In genomic region chr14:57921428-57922131, GRCm38 (mm10) we compare ENCODE assay signal across 8 mouse cellular contexts. TPM values are rescaled to one million over a fixed set of nuclear protein-coding genes. Genes with fewer than 3 reads are reported as not detected.
DNase-seq lines count a peak whose midpoint lies in the region; ATAC-seq and TF ChIP-seq lines count a peak whose summit lies in the region.

No protein-coding gene starts in this region.

- peak overlapping the region; percentile 28; the same call in 1 of the 2 replicates for H3K4me3 ChIP-seq in ES-Bruce4 (ENCODE audit: low read depth, low read length)
- H3K4me3 ChIP-seq in forebrain, postnatal 0 days (ENCODE audit: low read depth, low read length) = no peak overlapping the region
- no peak overlapping the region for H3K4me3 ChIP-seq in intestine, embryonic 14.5 days (ENCODE audit: low read depth, low read length)
- H3K4me3 ChIP-seq in thymus, adult 2 months (ENCODE audit: control insufficient read depth, insufficient read depth, low read length) = no peak overlapping the region

- TF ChIP-seq CTCF in ES-Bruce4 (IDR thresholded peaks at IDR 0.05; ENCODE audit: low read depth, low read length) = no peak
- no peak for TF ChIP-seq CTCF in forebrain, postnatal 0 days (IDR thresholded peaks at IDR 0.05; ENCODE audit: low read depth)
- TF ChIP-seq CTCF in thymus, adult 2 months (IDR thresholded peaks at IDR 0.05; ENCODE audit: borderline replicate concordance, control insufficient read depth, extremely low read depth, insufficient read depth, low read length, poor library complexity) = no peak

- TF ChIP-seq EP300 in ES-Bruce4 (IDR thresholded peaks at IDR 0.05; ENCODE audit: insufficient read depth, low read depth, low read length) = no peak

- no peak overlapping the region for H3K9ac ChIP-seq in ES-Bruce4 (ENCODE audit: low read depth, poor library complexity, severe bottlenecking)
- no peak overlapping the region for H3K9ac ChIP-seq in forebrain, postnatal 0 days
- no peak overlapping the region for H3K9ac ChIP-seq in intestine, embryonic 14.5 days (ENCODE audit: low read length)

- no peak overlapping the region for H3K27ac ChIP-seq in ES-Bruce4 (ENCODE audit: insufficient read depth, low read length)
- H3K27ac ChIP-seq in forebrain, postnatal 0 days (ENCODE audit: low read depth, low read length) = no peak overlapping the region
- H3K27ac ChIP-seq in intestine, embryonic 14.5 days (ENCODE audit: low read depth) = peak overlapping the region; percentile 66
- no peak overlapping the region for H3K27ac ChIP-seq in thymus, adult 2 months (ENCODE audit: control insufficient read depth, insufficient read depth, low read length)

- no peaks in the 10 kb centered on the region for H3K36me3 ChIP-seq in ES-Bruce4 (ENCODE audit: control insufficient read depth, insufficient read depth, low read length, poor library complexity, severe bottlenecking)
- peaks cover 49% of the 10 kb centered on the region for H3K36me3 ChIP-seq in forebrain, postnatal 0 days (ENCODE audit: insufficient read depth)
- H3K36me3 ChIP-seq in intestine, embryonic 14.5 days (ENCODE audit: control insufficient read depth, insufficient read depth, low read length) = peaks cover 40% of the 10 kb centered on the region
- H3K36me3 ChIP-seq in thymus, adult 2 months (ENCODE audit: control insufficient read depth, insufficient read depth, low read length) = peaks cover 3% of the 10 kb centered on the region

- peak; percentile 24 for DNase-seq in cerebellum, adult 9-11 months
- no peak for DNase-seq in cerebellum, postnatal 4 days (ENCODE audit: low spot score in 2 of 2)
- DNase-seq in forebrain, postnatal 0 days = no peak
- DNase-seq in intestine, embryonic 14.5 days (ENCODE audit: low spot score) = no peak
- peak; percentile 23 to 34 for DNase-seq in lung, postnatal 4 days
- no peak for DNase-seq in thymus, adult 2 months
- DNase-seq in right cerebral cortex, postnatal 14 days = no peak

- H3K4me1 ChIP-seq in ES-Bruce4 (ENCODE audit: control insufficient read depth, insufficient read depth, low read length) = no peaks in the 10 kb centered on the region
- no peaks in the 10 kb centered on the region for H3K4me1 ChIP-seq in forebrain, postnatal 0 days (ENCODE audit: insufficient read depth)
- H3K4me1 ChIP-seq in intestine, embryonic 14.5 days (replicated peaks; ENCODE audit: control insufficient read depth, insufficient read depth, low read length) = no peaks in the 10 kb centered on the region
- H3K4me1 ChIP-seq in thymus, adult 2 months (replicated peaks; ENCODE audit: control insufficient read depth, insufficient read depth, low read length) = no peaks in the 10 kb centered on the region

- ATAC-seq in forebrain, postnatal 0 days = peak; percentile 50
- ATAC-seq in intestine, embryonic 14.5 days (replicated peaks; ENCODE audit: low FRiP score, low TSS enrichment, low read depth) = 0 out of 2 replicates have a peak, but pooled peaks have one; percentile 47

- H3K9me3 ChIP-seq in ES-Bruce4 (replicated peaks; ENCODE audit: control insufficient read depth, insufficient read depth, low read length, poor library complexity, severe bottlenecking) = no peaks in the 10 kb centered on the region
- H3K9me3 ChIP-seq in forebrain, postnatal 0 days (ENCODE audit: low read length) = no peaks in the 10 kb centered on the region
- H3K9me3 ChIP-seq in intestine, embryonic 14.5 days (ENCODE audit: control insufficient read depth, low read length) = no peaks in the 10 kb centered on the region

- H3K27me3 ChIP-seq in ES-Bruce4 (ENCODE audit: control insufficient read depth, insufficient read depth, low read length, poor library complexity, severe bottlenecking) = no peaks in the 10 kb centered on the region
- no peaks in the 10 kb centered on the region for H3K27me3 ChIP-seq in forebrain, postnatal 0 days (ENCODE audit: insufficient read depth, low read length)
- H3K27me3 ChIP-seq in intestine, embryonic 14.5 days (replicated peaks; ENCODE audit: control insufficient read depth, insufficient read depth, low read length) = no peaks in the 10 kb centered on the region
- H3K27me3 ChIP-seq in thymus, adult 2 months (ENCODE audit: control insufficient read depth, insufficient read depth, low read length) = no peaks in the 10 kb centered on the region

- 38% methylated on average over 10 of the region's 10 CpGs for WGBS in forebrain, postnatal 0 days
- 63% methylated on average over 10 of the region's 10 CpGs for WGBS in intestine, embryonic 14.5 days
- WGBS in thymus, adult 2 months = 87% methylated on average over 10 of the region's 10 CpGs

- no peak for TF ChIP-seq POLR2A in ES-Bruce4 (IDR thresholded peaks at IDR 0.05; ENCODE audit: insufficient read depth, low read length)
- TF ChIP-seq POLR2A in thymus, adult 2 months (IDR thresholded peaks at IDR 0.05; ENCODE audit: control insufficient read depth, extremely low read depth, insufficient read depth, low read length, poor library complexity) = no peak

- no peak overlapping the region for H3K4me2 ChIP-seq in forebrain, postnatal 0 days (ENCODE audit: low read depth)
- no peak overlapping the region for H3K4me2 ChIP-seq in intestine, embryonic 14.5 days (ENCODE audit: low read length)

RNA-seq across cellular contexts. Expression of gene Zdhhc20, which starts 31.5 kb away (rescaled TPM):
- polyA plus RNA-seq in ES-Bruce4 (2011; ENCODE audit: insufficient read depth, insufficient read length, low read depth, missing spikeins) = 42.0 and 51.5 TPM in 2 replicates
- total RNA-seq in forebrain, postnatal 0 days (2014; rRNA removed) = 26.7 and 35.0 TPM in 2 replicates
- 21.9 and 31.6 TPM in 2 replicates for polyA plus RNA-seq in forebrain, postnatal 0 days (2015; fragmentation: Nextera tagmentation; extraction: Ambion mirVana)
- polyA plus RNA-seq in intestine, embryonic 14.5 days (2014; fragmentation: Nextera tagmentation; extraction: Ambion mirVana) = 56.9 and 63.6 TPM in 2 replicates
- 11.0 and 12.4 TPM in 2 replicates for polyA plus RNA-seq in thymus, adult 2 months (2012; rRNA removed)

Comparison
In these comparisons a context has a peak if more than half of its experiments do, and no peak if none do; other contexts are left out.
1. DNase-seq: peak in cerebellum, adult 9-11 months (single experiment) and lung, postnatal 4 days (2 of 2); none in cerebellum, postnatal 4 days (0 of 2), forebrain, postnatal 0 days (single experiment), intestine, embryonic 14.5 days (single experiment), thymus, adult 2 months (single experiment) and right cerebral cortex, postnatal 14 days (single experiment).